ENCODE assay signal across 20 mouse cellular contexts in genomic region chr11:119847569-119847968, GRCm38 (mm10).
DNase-seq lines count a peak whose midpoint lies in the region; ATAC-seq and TF ChIP-seq lines count a peak whose summit lies in the region.
"Had no signal": no experiment of that assay in that cellular context is flagged by ENCODE, and none has a peak within 500 bp of the region (broad histone marks: within the 10 kb centered on the region; RNA-seq: fewer than 3 reads in every experiment).

No protein-coding gene starts in this region.

- peak overlapping the region; percentile 57 for H3K27ac ChIP-seq in forebrain, embryonic 15.5 days (replicated peaks)
- no peak overlapping the region for H3K27ac ChIP-seq in forebrain, embryonic 11.5 days (ENCODE audit: low read depth, low read length)
- peak overlapping the region; percentile 15; the same call in 1 of the 2 replicates for H3K27ac ChIP-seq in spleen, adult 2 months (ENCODE audit: insufficient read depth, low read length)
- H3K27ac ChIP-seq: embryonic facial prominence, embryonic 13.5 days; hindbrain, embryonic 14.5 days; limb, embryonic 12.5 days; macrophage; midbrain, embryonic 15.5 days; stomach, embryonic 15.5 days had no signal

- WGBS in forebrain, embryonic 15.5 days: 73% methylated on average over 3 of the region's 3 CpGs
- 89% methylated on average over 3 of the region's 3 CpGs for WGBS in forebrain, embryonic 11.5 days
- 79% methylated on average over 3 of the region's 3 CpGs for WGBS in spleen, adult 2 months

- no peak overlapping the region for H3K4me3 ChIP-seq in forebrain, embryonic 15.5 days
- no peak overlapping the region for H3K4me3 ChIP-seq in forebrain, embryonic 11.5 days (ENCODE audit: low read depth, low read length)
- H3K4me3 ChIP-seq in spleen, adult 2 months (ENCODE audit: extremely low read depth, insufficient read depth, insufficient read length): no peak overlapping the region
- H3K4me3 ChIP-seq: embryonic facial prominence, embryonic 13.5 days; limb, embryonic 12.5 days; midbrain, embryonic 15.5 days; stomach, embryonic 15.5 days had no signal

- DNase-seq in forebrain, embryonic 11.5 days (ENCODE audit: low spot score): no peak
- DNase-seq in spleen, adult 2 months (ENCODE audit: low read depth in 1 of 2, low spot score in 2 of 2): no peak
- DNase-seq in spleen, postnatal 36 days (ENCODE audit: low spot score in 2 of 2): no peak
- DNase-seq in cerebellum, postnatal 10 days: peak; percentile 85
- no peak for DNase-seq in thymus, postnatal 0 days (ENCODE audit: low spot score)
- DNase-seq: embryo, embryonic 11 days; gastrocnemius, postnatal 36 days; kidney, adult 8-10 months; kidney, postnatal 10 days; liver, postnatal 0 days had no signal

- no peaks in the 10 kb centered on the region for H3K9me3 ChIP-seq in forebrain, embryonic 15.5 days
- H3K9me3 ChIP-seq in forebrain, embryonic 11.5 days (ENCODE audit: control insufficient read depth, low read length): no peaks in the 10 kb centered on the region
- H3K9me3 ChIP-seq: embryonic facial prominence, embryonic 13.5 days; limb, embryonic 12.5 days; midbrain, embryonic 15.5 days; stomach, embryonic 15.5 days had no signal

- H3K9ac ChIP-seq in forebrain, embryonic 15.5 days (replicated peaks): no peak overlapping the region
- H3K9ac ChIP-seq in forebrain, embryonic 11.5 days (ENCODE audit: low read length): no peak overlapping the region
- H3K9ac ChIP-seq: embryonic facial prominence, embryonic 13.5 days; hindbrain, embryonic 14.5 days; limb, embryonic 12.5 days; liver, postnatal 0 days; midbrain, embryonic 15.5 days; stomach, embryonic 15.5 days had no signal

- TF ChIP-seq POLR2A in spleen, adult 2 months (IDR thresholded peaks at IDR 0.05; ENCODE audit: low read depth, low read length): no peak

- H3K4me2 ChIP-seq in forebrain, embryonic 15.5 days (replicated peaks): no peak overlapping the region
- no peak overlapping the region for H3K4me2 ChIP-seq in forebrain, embryonic 11.5 days (ENCODE audit: low read depth, low read length, severe bottlenecking)
- H3K4me2 ChIP-seq: embryonic facial prominence, embryonic 13.5 days; hindbrain, embryonic 14.5 days; limb, embryonic 12.5 days; liver, embryonic 11.5 days; midbrain, embryonic 15.5 days; stomach, embryonic 15.5 days had no signal

- TF ChIP-seq CTCF in spleen, adult 2 months (IDR thresholded peaks at IDR 0.05; ENCODE audit: extremely low read depth, insufficient read depth, insufficient read length, insufficient replicate concordance): no peak

- ATAC-seq in forebrain, embryonic 15.5 days (replicated peaks): no peak
- ATAC-seq in forebrain, embryonic 11.5 days (replicated peaks; ENCODE audit: low FRiP score): no peak
- no peak for ATAC-seq in erythroblast, adult 5-6 weeks (replicated peaks; ENCODE audit: low FRiP score, poor library complexity, severe bottlenecking)
- ATAC-seq: liver, postnatal 0 days; lung, postnatal 0 days; midbrain, embryonic 15.5 days had no signal

- no peaks in the 10 kb centered on the region for H3K27me3 ChIP-seq in forebrain, embryonic 15.5 days
- no peaks in the 10 kb centered on the region for H3K27me3 ChIP-seq in forebrain, embryonic 11.5 days (ENCODE audit: control insufficient read depth, insufficient read depth, low read length)
- no peaks in the 10 kb centered on the region for H3K27me3 ChIP-seq in spleen, adult 2 months (ENCODE audit: control insufficient read depth, insufficient read depth, low read length)
- H3K27me3 ChIP-seq: embryonic facial prominence, embryonic 13.5 days; limb, embryonic 12.5 days; midbrain, embryonic 15.5 days; stomach, embryonic 15.5 days had no signal

- H3K4me1 ChIP-seq in forebrain, embryonic 15.5 days: peaks cover 11% of the 10 kb centered on the region; the same call in 1 of the 2 replicates
- H3K4me1 ChIP-seq in forebrain, embryonic 11.5 days (replicated peaks; ENCODE audit: control insufficient read depth, insufficient read depth, low read length): no peaks in the 10 kb centered on the region
- H3K4me1 ChIP-seq in spleen, adult 2 months (ENCODE audit: control insufficient read depth, insufficient read depth, insufficient read length): no peaks in the 10 kb centered on the region
- H3K4me1 ChIP-seq: embryonic facial prominence, embryonic 13.5 days; limb, embryonic 12.5 days; midbrain, embryonic 15.5 days; stomach, embryonic 15.5 days had no signal

- peaks cover 19% of the 10 kb centered on the region; the same call in 1 of the 2 replicates for H3K36me3 ChIP-seq in forebrain, embryonic 15.5 days
- H3K36me3 ChIP-seq in forebrain, embryonic 11.5 days (ENCODE audit: control insufficient read depth, insufficient read depth, low read length): no peaks in the 10 kb centered on the region
- H3K36me3 ChIP-seq in spleen, adult 2 months (ENCODE audit: control insufficient read depth, insufficient read depth, low read length): peaks cover 6% of the 10 kb centered on the region

Comparison
In these comparisons a context has a peak if more than half of its experiments do, and no peak if none do; other contexts are left out.
1. DNase-seq: peak in cerebellum, postnatal 10 days (2 of 2); none in forebrain, embryonic 11.5 days (single experiment), spleen, adult 2 months (0 of 2), spleen, postnatal 36 days (0 of 2) and thymus, postnatal 0 days (single experiment).